Mouse (Mus musculus) small intestine, adult 2 months (tissue): ENCODE data around the gene Sult6b2. TPM values are rescaled to one million over a fixed set of nuclear protein-coding genes. Genes with fewer than 3 reads are reported as not detected.

Experiments
- H3K27ac ChIP-seq: fragments of 200-500 bp; 2 replicates; pipeline ENCODE4 v1.5.1; 2012; ENCODE audit warnings: low read depth, low read length, control low read depth, inconsistent platforms; ENCODE audit not compliant: insufficient read depth
- H3K27me3 ChIP-seq: fragments of 200-500 bp; 2 replicates; pipeline ENCODE4 v1.6.1; 2012; ENCODE audit warnings: mild to moderate bottlenecking, moderate library complexity, low read length, inconsistent platforms; ENCODE audit not compliant: control insufficient read depth, insufficient read depth
- H3K36me3 ChIP-seq: fragments of 200-500 bp; 2 replicates; pipeline ENCODE4 v1.6.1; 2012; ENCODE audit warnings: mild to moderate bottlenecking, low read length, control low read depth, inconsistent platforms; ENCODE audit not compliant: control insufficient read depth, insufficient read depth
- H3K4me1 ChIP-seq: fragments of 200-500 bp; 2 replicates; pipeline ENCODE4 v1.6.1; 2012; ENCODE audit warnings: low read length, inconsistent platforms, mixed read lengths; ENCODE audit not compliant: control insufficient read depth, insufficient read depth, insufficient read length
- H3K4me3 ChIP-seq: fragments of 200-500 bp; 2 replicates; pipeline ENCODE4 v1.5.1; 2012; ENCODE audit warnings: low read depth, mild to moderate bottlenecking, control low read depth, inconsistent platforms, low read length, moderate library complexity
- CTCF ChIP-seq: fragments of 200-500 bp; IDR thresholded peaks from 2 replicates; pipeline ENCODE4 v1.5.1; 2012; ENCODE audit warnings: low read depth, mild to moderate bottlenecking, control low read depth, inconsistent platforms, low read length, moderate library complexity, mixed read lengths; ENCODE audit not compliant: insufficient replicate concordance, insufficient read length; ENCODE audit errors: extremely low read depth
- POLR2A ChIP-seq: fragments of 200-500 bp; IDR thresholded peaks from 2 replicates; pipeline ENCODE4 v1.6.1; 2012; ENCODE audit warnings: low read depth, mild to moderate bottlenecking, control low read depth, inconsistent platforms, low read length, moderate library complexity
- WGBS: fragments of 180-500 bp; shearing (Covaris S2); methylation state at CpG from one replicate; pipeline ENCODE4 v1.1.7; 2018; 5-methylcytosine and 5-hydroxymethylcytosine counted together
- polyA plus RNA-seq: library from polyadenylated mRNA; depleted of rRNA; stranded (reverse); fragments of >200 nt; gene quantifications from 2 replicates; pipeline ENCODE4 v1.2.3, GENCODE M21; 2012

Sult6b2 gene
- polyA plus RNA-seq, 1 experiment: 0.20 TPM

- H3K4me3 ChIP-seq: no peak overlapping the region
- H3K36me3 ChIP-seq: no peaks in the 10 kb centered on the region
- H3K27ac ChIP-seq: no peak overlapping the region
- H3K27me3 ChIP-seq: no peaks in the 10 kb centered on the region
- no peaks in the 10 kb centered on the region for H3K4me1 ChIP-seq
- 78% methylated on average over 4 of the region's 4 CpGs for WGBS
- TF ChIP-seq POLR2A (no peak), CTCF (no peak)
Observed at GRCm38 (mm10) chr6:142844061-142844460, 39.8 kb upstream of the Sult6b2 start.

GRCm38 (mm10) chr6:142838501-142838900 is 34.2 kb upstream of the Sult6b2 start:
- Histone ChIP-seq H3K27me3 (no peaks in the 10 kb centered on the region), H3K36me3 (no peaks in the 10 kb centered on the region), H3K4me1 (no peaks in the 10 kb centered on the region), H3K27ac (no peak overlapping the region), H3K4me3 (no peak overlapping the region)
- TF ChIP-seq CTCF (no peak), POLR2A (no peak)
- WGBS: 93% methylated on average over 1 of the region's 1 CpGs

- H3K27me3 ChIP-seq: peaks cover 4% of the 10 kb centered on the region; the same call in 1 of the 2 replicates
- no peak overlapping the region for H3K4me3 ChIP-seq
- H3K36me3 ChIP-seq: no peaks in the 10 kb centered on the region
- TF ChIP-seq POLR2A: no peak
- no peak for TF ChIP-seq CTCF
- WGBS: 72% methylated on average over 9 of the region's 9 CpGs
- H3K4me1 ChIP-seq: no peaks in the 10 kb centered on the region
- no peak overlapping the region for H3K27ac ChIP-seq
Observed at GRCm38 (mm10) chr6:142837326-142837725, 33.0 kb upstream of the Sult6b2 start.

GRCm38 (mm10) chr6:142835726-142836125 is 31.4 kb upstream of the Sult6b2 start:
- 62% methylated on average over 18 of the region's 18 CpGs for WGBS
- H3K36me3 ChIP-seq: no peaks in the 10 kb centered on the region
- peaks cover 4% of the 10 kb centered on the region; the same call in 1 of the 2 replicates for H3K27me3 ChIP-seq
- H3K27ac ChIP-seq: no peak overlapping the region
- H3K4me1 ChIP-seq: no peaks in the 10 kb centered on the region; the same call in 1 of the 2 replicates
- TF ChIP-seq CTCF (no peak), POLR2A (no peak)
- H3K4me3 ChIP-seq: no peak overlapping the region

- H3K27me3 ChIP-seq: peaks cover 4% of the 10 kb centered on the region; the same call in 1 of the 2 replicates
- H3K27ac ChIP-seq: no peak overlapping the region
- no peak overlapping the region for H3K4me3 ChIP-seq
- no peaks in the 10 kb centered on the region; the same call in 1 of the 2 replicates for H3K4me1 ChIP-seq
- no peaks in the 10 kb centered on the region for H3K36me3 ChIP-seq
- TF ChIP-seq CTCF (no peak), POLR2A (no peak)
- 48% methylated on average over 4 of the region's 4 CpGs for WGBS
Observed at GRCm38 (mm10) chr6:142834911-142835310, 30.6 kb upstream of the Sult6b2 start.

- Histone ChIP-seq H3K36me3 (no peaks in the 10 kb centered on the region), H3K4me1 (no peaks in the 10 kb centered on the region; the same call in 1 of the 2 replicates), H3K27me3 (peaks cover 4% of the 10 kb centered on the region; the same call in 1 of the 2 replicates), H3K4me3 (no peak overlapping the region), H3K27ac (no peak overlapping the region)
- 83% methylated on average over 3 of the region's 3 CpGs for WGBS
- TF ChIP-seq CTCF (no peak), POLR2A (no peak)
Observed at GRCm38 (mm10) chr6:142831706-142832105, 27.4 kb upstream of the Sult6b2 start.

GRCm38 (mm10) chr6:142831243-142831642 is 26.9 kb upstream of the Sult6b2 start:
- H3K27ac ChIP-seq: no peak overlapping the region
- 14% methylated on average over 8 of the region's 8 CpGs for WGBS
- H3K36me3 ChIP-seq: no peaks in the 10 kb centered on the region
- no peak overlapping the region for H3K4me3 ChIP-seq
- TF ChIP-seq CTCF (peak; percentile 34; the same call in 1 of the 2 replicates), POLR2A (no peak)
- no peaks in the 10 kb centered on the region; the same call in 1 of the 2 replicates for H3K4me1 ChIP-seq
- H3K27me3 ChIP-seq: peaks cover 4% of the 10 kb centered on the region; the same call in 1 of the 2 replicates
